Mouse (Mus musculus) liver, embryonic 11.5 days (tissue): ENCODE measurements around the gene D430041D05Rik. TPM values are rescaled to one million over a fixed set of nuclear protein-coding genes. Genes with fewer than 3 reads are reported as not detected.

Source experiments
- ATAC-seq: fragments of 200-750 bp; cut with Nextera tagmentation; replicated peaks from 2 replicates; pipeline ENCODE4 v1.8.0; 2017; ENCODE audit warnings: moderate number of reproducible peaks, mild to moderate bottlenecking, moderate TSS enrichment, moderate library complexity; ENCODE audit not compliant: low FRiP score
- DNase-seq: peaks from one replicate; pipeline ENCODE4 v3.0.0-alpha.2; 2017; ENCODE audit warnings: low spot score
- H3K27ac ChIP-seq: fragments of 300-500 bp; sonication (generic); 2 replicates; pipeline ENCODE4 v1.5.1; 2014; ENCODE audit warnings: mild to moderate bottlenecking, low read depth, low read length, control low read depth
- H3K27me3 ChIP-seq: fragments of 300-500 bp; sonication (generic); replicated peaks from 2 replicates; pipeline ENCODE4 v1.6.1; 2014; ENCODE audit warnings: low read length, mixed read lengths; ENCODE audit not compliant: control insufficient read depth, insufficient read depth
- H3K36me3 ChIP-seq: fragments of 300-500 bp; sonication (generic); 2 replicates; pipeline ENCODE4 v1.6.1; 2014; ENCODE audit warnings: mild to moderate bottlenecking, low read length, moderate library complexity, mixed read lengths; ENCODE audit not compliant: control insufficient read depth, insufficient read depth
- H3K4me1 ChIP-seq: fragments of 300-500 bp; sonication (generic); replicated peaks from 2 replicates; pipeline ENCODE4 v1.6.1; 2014; ENCODE audit warnings: low read length, mixed read lengths; ENCODE audit not compliant: control insufficient read depth, insufficient read depth
- H3K4me2 ChIP-seq: fragments of 300-500 bp; sonication (generic); 2 replicates; pipeline ENCODE4 v1.6.1; 2014; ENCODE audit warnings: mild to moderate bottlenecking, control low read depth, moderate library complexity
- H3K4me3 ChIP-seq: fragments of 300-500 bp; sonication (generic); 2 replicates; pipeline ENCODE4 v1.5.1; 2014; ENCODE audit warnings: low read depth, low read length, control low read depth
- H3K9ac ChIP-seq: fragments of 300-500 bp; sonication (generic); 2 replicates; pipeline ENCODE4 v1.6.1; 2014; ENCODE audit warnings: low read depth, low read length, control low read depth
- H3K9me3 ChIP-seq: fragments of 300-500 bp; sonication (generic); 2 replicates; pipeline ENCODE4 v1.6.1; 2016; ENCODE audit warnings: low read length, inconsistent platforms, mixed read lengths; ENCODE audit not compliant: control insufficient read depth
- WGBS: fragments of 180-500 bp; shearing (Covaris S2); extraction: QIAGEN DNeasy Blood & Tissue Kit; methylation state at CpG from one replicate; pipeline ENCODE4 v1.1.7; 2014; 5-methylcytosine and 5-hydroxymethylcytosine counted together
- polyA plus RNA-seq: library from polyadenylated mRNA; unstranded; fragments of >200 nt; fragmentation: Nextera tagmentation; extraction: Ambion mirVana; gene quantifications from 2 replicates; pipeline ENCODE4 v1.2.1, GENCODE M21; 2014

Gene D430041D05Rik
- polyA plus RNA-seq, 1 experiment from 2014 or later = 0.16 TPM

DNA sequence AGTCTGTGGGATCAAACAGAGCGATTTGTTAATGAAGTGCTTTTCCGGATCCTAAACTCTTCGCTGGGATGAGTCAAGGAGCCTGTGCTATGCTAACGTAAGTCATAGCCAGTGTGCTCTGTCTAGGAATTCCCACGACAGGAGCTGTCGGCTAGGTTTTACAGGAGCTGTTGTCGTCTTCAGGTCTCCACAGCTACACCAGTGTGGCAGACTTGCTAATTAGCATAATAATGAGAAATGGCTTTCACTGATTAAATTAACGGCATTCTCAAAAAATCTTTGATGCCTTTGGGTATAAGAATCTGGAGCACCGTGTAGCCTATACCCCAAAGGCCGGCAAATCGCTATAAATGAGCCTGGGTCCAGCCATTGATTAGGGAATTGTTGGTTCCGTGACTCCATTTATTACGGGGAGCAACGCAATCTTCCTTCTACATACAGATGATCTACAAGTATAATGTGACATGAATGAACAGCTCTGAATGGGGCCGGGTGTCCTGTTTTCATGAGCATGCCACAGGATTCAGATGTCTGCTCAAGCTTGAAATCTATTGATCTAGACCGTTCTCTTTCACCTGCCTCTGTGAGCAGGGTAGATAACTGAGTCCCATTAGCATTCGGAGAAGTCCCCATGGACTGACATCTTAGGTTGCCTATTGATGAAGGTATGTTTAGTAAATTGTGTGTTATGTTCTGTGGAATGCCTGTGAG lies 242.5 kb downstream of the D430041D05Rik start:
- DNase-seq (no peak), ATAC-seq (no peak)
- Histone ChIP-seq H3K36me3 (no peaks in the 10 kb centered on the region), H3K9me3 (no peaks in the 10 kb centered on the region), H3K4me2 (no peak overlapping the region), H3K27ac (no peak overlapping the region), H3K4me3 (no peak overlapping the region), H3K9ac (no peak overlapping the region), H3K4me1 (no peaks in the 10 kb centered on the region), H3K27me3 (peaks cover 9% of the 10 kb centered on the region; the same call in 1 of the 2 replicates)
- 88% methylated on average over 17 of the region's 17 CpGs for WGBS

DNA sequence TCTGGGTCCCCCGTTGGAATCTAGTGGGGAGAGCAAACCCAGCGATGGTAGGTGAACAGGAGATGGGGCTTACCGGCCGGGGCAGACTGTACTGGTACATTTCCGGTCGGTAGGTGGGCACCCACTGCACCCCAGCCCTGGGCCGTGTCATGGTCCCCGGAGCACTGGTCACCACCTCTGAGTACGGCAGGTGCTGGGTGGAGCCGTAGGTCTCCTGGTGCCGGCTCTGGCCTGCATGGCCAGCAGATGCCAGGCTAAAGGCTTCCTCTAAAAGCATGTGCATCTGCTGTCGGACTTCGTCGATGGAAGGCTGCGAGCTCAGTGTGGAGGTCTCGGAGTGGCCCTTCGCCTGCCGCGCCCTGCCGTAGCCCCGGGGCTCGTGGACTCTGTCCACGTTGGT lies 243.0 kb downstream of the D430041D05Rik start:
- Histone ChIP-seq H3K27me3 (peaks cover 9% of the 10 kb centered on the region; the same call in 1 of the 2 replicates), H3K4me2 (no peak overlapping the region), H3K36me3 (no peaks in the 10 kb centered on the region), H3K27ac (no peak overlapping the region), H3K4me1 (no peaks in the 10 kb centered on the region), H3K9ac (no peak overlapping the region), H3K4me3 (no peak overlapping the region), H3K9me3 (no peaks in the 10 kb centered on the region)
- no peak for ATAC-seq
- WGBS = 93% methylated on average over 23 of the region's 23 CpGs
- no peak for DNase-seq

- DNase-seq (no peak), ATAC-seq (no peak)
- Histone ChIP-seq H3K27ac (no peak overlapping the region), H3K9me3 (no peaks in the 10 kb centered on the region), H3K36me3 (no peaks in the 10 kb centered on the region), H3K27me3 (peaks cover 3% of the 10 kb centered on the region; the same call in 1 of the 2 replicates), H3K4me3 (no peak overlapping the region), H3K9ac (no peak overlapping the region), H3K4me1 (no peaks in the 10 kb centered on the region), H3K4me2 (no peak overlapping the region)
- 86% methylated on average over 2 of the region's 2 CpGs for WGBS
These were observed 245.2 kb downstream of the D430041D05Rik start for GRCm38 (mm10) chr2:104165631-104166030.

GRCm38 (mm10) chr2:104163978-104164487 lies 246.8 kb downstream of the D430041D05Rik start:
- ATAC-seq (no peak), DNase-seq (no peak)
- H3K36me3 ChIP-seq = no peaks in the 10 kb centered on the region
- peaks cover 2% of the 10 kb centered on the region; the same call in 1 of the 2 replicates for H3K27me3 ChIP-seq
- no peak overlapping the region for H3K27ac ChIP-seq
- H3K9me3 ChIP-seq = no peaks in the 10 kb centered on the region
- no peaks in the 10 kb centered on the region for H3K4me1 ChIP-seq
- H3K9ac ChIP-seq = no peak overlapping the region
- H3K4me3 ChIP-seq = no peak overlapping the region
- no peak overlapping the region for H3K4me2 ChIP-seq
- 87% methylated on average over 4 of the region's 4 CpGs for WGBS

DNA sequence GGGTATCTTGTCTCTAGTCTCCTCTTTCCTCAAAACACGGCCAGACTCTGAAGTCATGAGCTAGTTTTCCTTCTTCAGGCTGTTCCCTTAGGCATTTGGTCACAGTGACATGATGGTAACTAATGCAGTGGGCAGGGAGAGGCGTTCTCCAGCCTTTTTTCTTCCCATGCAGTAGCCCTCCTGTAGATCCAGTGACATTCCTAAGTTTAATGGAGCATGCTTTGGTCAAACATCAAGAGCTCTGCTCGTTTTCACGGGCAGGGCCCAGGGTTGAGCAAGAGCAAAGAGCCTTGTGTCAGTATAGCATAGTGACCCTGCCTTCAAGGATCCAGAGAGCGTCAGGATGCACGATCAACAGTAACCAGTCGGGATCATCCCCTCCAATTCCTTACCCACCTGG lies 247.4 kb downstream of the D430041D05Rik start:
- ATAC-seq (no peak), DNase-seq (no peak)
- H3K4me3 ChIP-seq = no peak overlapping the region
- no peaks in the 10 kb centered on the region for H3K27me3 ChIP-seq
- no peak overlapping the region for H3K27ac ChIP-seq
- no peak overlapping the region for H3K4me2 ChIP-seq
- H3K9ac ChIP-seq = no peak overlapping the region
- 73% methylated on average over 7 of the region's 7 CpGs for WGBS
- no peaks in the 10 kb centered on the region for H3K4me1 ChIP-seq
- H3K36me3 ChIP-seq = no peaks in the 10 kb centered on the region
- no peaks in the 10 kb centered on the region for H3K9me3 ChIP-seq

DNA sequence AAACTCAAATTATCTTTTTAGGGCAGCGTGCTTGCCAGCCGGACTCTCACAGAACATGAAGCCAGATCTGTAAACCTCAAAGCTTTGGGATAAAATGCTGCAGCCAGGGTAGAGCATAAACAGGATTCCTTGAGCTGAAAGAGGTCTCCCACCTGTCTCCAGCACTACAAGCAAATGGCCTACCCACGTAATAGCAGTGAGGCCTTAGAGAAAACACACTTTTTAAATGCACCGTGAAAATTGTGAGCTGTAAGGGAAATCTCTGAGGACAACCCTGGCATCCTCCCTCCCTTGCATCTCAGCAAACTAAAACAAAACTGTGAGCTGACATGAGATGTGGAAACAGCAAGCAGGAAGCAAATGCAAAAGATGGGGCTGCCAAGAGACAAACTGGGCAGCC lies 253.0 kb downstream of the D430041D05Rik start:
- Histone ChIP-seq H3K4me3 (no peak overlapping the region), H3K36me3 (no peaks in the 10 kb centered on the region), H3K9ac (no peak overlapping the region), H3K4me2 (no peak overlapping the region), H3K27me3 (no peaks in the 10 kb centered on the region), H3K27ac (no peak overlapping the region), H3K4me1 (no peaks in the 10 kb centered on the region), H3K9me3 (no peaks in the 10 kb centered on the region)
- ATAC-seq (no peak), DNase-seq (no peak)
- 82% methylated on average over 4 of the region's 4 CpGs for WGBS

DNA sequence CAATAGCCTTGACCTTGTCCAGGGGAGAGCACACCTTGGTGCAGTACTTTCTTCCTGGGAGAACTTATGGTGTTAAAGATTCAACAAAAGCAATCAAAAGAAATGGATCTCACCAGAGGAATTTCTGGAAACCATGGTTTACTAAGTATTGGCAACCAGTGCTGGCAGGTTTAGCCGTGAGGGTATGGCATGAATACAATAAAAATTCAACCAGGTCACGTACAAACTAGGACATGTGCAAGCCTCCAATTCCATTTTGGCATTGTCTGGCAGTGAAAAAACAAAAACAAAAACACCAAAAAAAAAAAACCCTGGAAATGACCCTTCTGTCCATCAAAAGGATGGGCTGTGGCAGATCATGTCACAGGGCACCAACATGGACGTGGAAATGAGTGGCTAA lies 256.9 kb downstream of the D430041D05Rik start:
- Histone ChIP-seq H3K4me1 (no peaks in the 10 kb centered on the region), H3K4me3 (no peak overlapping the region), H3K27me3 (no peaks in the 10 kb centered on the region), H3K27ac (no peak overlapping the region), H3K9me3 (no peaks in the 10 kb centered on the region), H3K36me3 (no peaks in the 10 kb centered on the region), H3K4me2 (no peak overlapping the region), H3K9ac (no peak overlapping the region)
- DNase-seq (no peak), ATAC-seq (no peak)
- WGBS = 81% methylated on average over 3 of the region's 3 CpGs

DNA sequence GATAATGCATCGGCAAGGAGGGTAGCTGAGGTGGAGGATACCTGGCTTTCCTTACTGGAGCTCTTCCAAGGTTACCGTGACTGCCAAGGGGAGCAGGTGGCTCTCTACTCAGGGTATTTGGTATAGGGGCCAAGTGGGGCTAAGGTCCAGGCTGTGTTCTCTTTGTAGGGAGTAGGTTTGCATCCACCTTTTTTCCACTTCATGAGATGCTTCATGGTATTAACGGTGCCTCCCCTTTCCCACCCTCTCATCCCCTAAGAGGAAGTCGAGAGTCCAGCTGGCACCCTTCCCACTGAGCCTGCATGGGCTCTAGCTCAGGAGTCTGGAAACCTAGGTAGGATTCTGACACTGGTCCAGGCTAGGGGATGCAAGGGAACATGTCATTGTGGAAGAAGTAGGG lies 257.5 kb downstream of the D430041D05Rik start:
- DNase-seq (no peak), ATAC-seq (no peak)
- no peak overlapping the region for H3K4me2 ChIP-seq
- no peaks in the 10 kb centered on the region for H3K9me3 ChIP-seq
- no peak overlapping the region for H3K9ac ChIP-seq
- no peaks in the 10 kb centered on the region for H3K36me3 ChIP-seq
- H3K27ac ChIP-seq = no peak overlapping the region
- H3K4me1 ChIP-seq = no peaks in the 10 kb centered on the region
- no peak overlapping the region for H3K4me3 ChIP-seq
- H3K27me3 ChIP-seq = no peaks in the 10 kb centered on the region
- 77% methylated on average over 4 of the region's 4 CpGs for WGBS
